Mouse (Mus musculus) stomach, embryonic 16.5 days (tissue): ENCODE results near the gene Arl4a. TPM values are rescaled to one million over a fixed set of nuclear protein-coding genes. Genes with fewer than 3 reads are reported as not detected.

Experiments used
- ATAC-seq: fragments of 200-750 bp; cut with Nextera tagmentation; 2 replicates; pipeline ENCODE4 v1.8.0; 2017; ENCODE audit warnings: moderate number of reproducible peaks, moderate TSS enrichment; ENCODE audit not compliant: insufficient read depth, low FRiP score
- H3K27ac ChIP-seq: fragments of 300-500 bp; sonication (generic); 2 replicates; pipeline ENCODE4 v1.5.1; 2014; ENCODE audit warnings: low read length
- H3K27me3 ChIP-seq: fragments of 300-500 bp; sonication (generic); 2 replicates; pipeline ENCODE4 v1.6.1; 2014; ENCODE audit warnings: low read length, control low read depth, mixed read lengths; ENCODE audit not compliant: control insufficient read depth, insufficient read depth
- H3K36me3 ChIP-seq: fragments of 300-500 bp; sonication (generic); 2 replicates; pipeline ENCODE4 v1.6.1; 2014; ENCODE audit warnings: low read length; ENCODE audit not compliant: control insufficient read depth, insufficient read depth
- H3K4me1 ChIP-seq: fragments of 300-500 bp; sonication (generic); 2 replicates; pipeline ENCODE4 v1.6.1; 2014; ENCODE audit warnings: low read length, control low read depth, mixed read lengths; ENCODE audit not compliant: control insufficient read depth, insufficient read depth
- H3K4me2 ChIP-seq: fragments of 300-500 bp; sonication (generic); 2 replicates; pipeline ENCODE4 v1.6.1; 2014; ENCODE audit warnings: low read depth, low read length, mixed read lengths
- H3K4me3 ChIP-seq: fragments of 300-500 bp; sonication (generic); replicated peaks from 2 replicates; pipeline ENCODE4 v1.5.1; 2014; ENCODE audit warnings: mild to moderate bottlenecking, low read length
- H3K9ac ChIP-seq: fragments of 300-500 bp; sonication (generic); 2 replicates; pipeline ENCODE4 v1.6.1; 2014; ENCODE audit warnings: low read length
- H3K9me3 ChIP-seq: fragments of 300-500 bp; sonication (generic); replicated peaks from 2 replicates; pipeline ENCODE4 v1.6.1; 2016; ENCODE audit warnings: low read length, control low read depth; ENCODE audit not compliant: control insufficient read depth
- WGBS: fragments of 180-500 bp; shearing (Covaris S2); extraction: QIAGEN DNeasy Blood & Tissue Kit; methylation state at CpG from one replicate; pipeline ENCODE4 v1.1.7; 2014; 5-methylcytosine and 5-hydroxymethylcytosine counted together
- polyA plus RNA-seq: library from polyadenylated mRNA; unstranded; fragments of >200 nt; fragmentation: Nextera tagmentation; extraction: Ambion mirVana; gene quantifications from 2 replicates; pipeline ENCODE4 v1.2.1, GENCODE M21; 2015

Arl4a gene
- polyA plus RNA-seq, 1 experiment from 2014 or later: 49.3 TPM

DNA sequence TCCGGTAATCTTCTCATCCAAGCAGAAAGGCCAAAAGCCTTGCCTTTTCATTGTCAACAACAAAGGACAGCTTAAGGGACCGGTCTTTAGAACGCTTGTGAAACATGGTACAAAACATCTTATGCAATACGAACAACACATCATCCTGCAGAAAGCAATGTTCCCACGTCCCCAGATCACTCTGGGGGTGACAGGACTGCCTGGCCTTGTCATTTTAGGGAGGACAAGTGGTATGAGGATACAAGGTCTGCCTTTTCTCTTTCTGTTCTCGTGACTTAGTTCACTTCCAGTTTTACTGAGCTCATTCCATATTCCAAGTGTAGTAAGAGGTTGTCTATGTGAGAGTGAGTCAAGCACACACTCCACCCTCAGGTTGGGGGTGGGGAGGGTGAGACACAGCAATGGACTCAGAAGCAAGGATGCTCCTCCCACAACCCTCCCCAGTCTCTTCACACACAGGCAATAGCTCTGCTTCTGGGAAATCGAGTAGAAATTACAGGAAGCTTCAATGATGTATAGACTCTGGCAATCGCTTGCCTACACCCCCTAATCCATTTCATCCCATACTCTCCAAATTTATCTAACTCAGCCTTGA, 59.7 kb downstream of the Arl4a start:
- Histone ChIP-seq H3K4me2 (no peak overlapping the region), H3K4me3 (no peak overlapping the region), H3K9ac (no peak overlapping the region), H3K4me1 (no peaks in the 10 kb centered on the region), H3K36me3 (no peaks in the 10 kb centered on the region), H3K27ac (no peak overlapping the region), H3K27me3 (no peaks in the 10 kb centered on the region), H3K9me3 (no peaks in the 10 kb centered on the region)
- 74% methylated on average over 8 of the region's 8 CpGs for WGBS
- ATAC-seq: no peak

DNA sequence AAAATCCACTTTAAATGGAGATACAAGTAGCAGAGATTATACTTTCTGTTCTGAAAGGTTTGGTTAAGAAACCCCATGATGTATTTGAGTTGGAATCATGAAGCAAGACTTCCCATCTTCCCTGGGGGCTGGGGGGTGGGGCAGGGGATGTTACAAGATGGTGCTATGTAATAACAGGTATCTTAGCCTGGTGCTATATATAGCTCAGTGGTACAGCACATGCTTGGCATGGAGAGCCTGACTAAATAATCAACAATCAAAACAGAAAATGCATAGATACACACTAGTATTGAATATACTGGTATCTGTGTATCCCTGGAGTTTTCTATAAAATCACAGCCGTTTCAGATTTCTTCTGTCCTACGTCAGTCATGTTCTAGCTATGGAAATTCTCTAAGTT, 61.4 kb downstream of the Arl4a start:
- H3K36me3 ChIP-seq: no peaks in the 10 kb centered on the region
- 88% methylated on average over 2 of the region's 2 CpGs for WGBS
- H3K9me3 ChIP-seq: no peaks in the 10 kb centered on the region
- no peaks in the 10 kb centered on the region for H3K4me1 ChIP-seq
- no peak overlapping the region for H3K9ac ChIP-seq
- H3K4me3 ChIP-seq: no peak overlapping the region
- H3K4me2 ChIP-seq: no peak overlapping the region
- H3K27ac ChIP-seq: no peak overlapping the region
- no peak for ATAC-seq
- H3K27me3 ChIP-seq: no peaks in the 10 kb centered on the region

DNA sequence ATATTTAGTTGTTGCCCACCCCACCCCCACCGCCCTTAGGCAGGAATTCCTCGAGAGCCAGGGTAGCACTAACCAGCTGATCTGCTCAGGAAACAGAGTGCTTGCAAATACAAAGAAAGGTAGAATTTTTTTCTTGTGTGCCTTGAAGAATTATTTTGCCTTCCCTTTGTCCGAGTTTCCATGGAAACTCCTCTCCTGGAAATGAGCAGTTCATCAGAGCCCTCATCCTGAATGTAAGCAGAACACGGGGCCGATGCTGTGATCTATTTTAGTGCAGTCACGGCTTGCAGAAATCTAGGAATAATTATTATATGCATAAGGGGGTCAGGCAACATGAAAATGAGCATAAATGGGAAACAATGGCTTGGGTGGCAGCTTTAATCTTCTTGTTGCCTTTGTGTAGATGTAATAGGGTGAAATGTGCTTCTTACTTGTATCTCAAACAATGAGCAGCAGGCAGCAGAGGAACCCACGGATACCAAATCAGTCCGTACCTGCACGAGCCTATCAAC, 61.9 kb downstream of the Arl4a start:
- Histone ChIP-seq H3K4me2 (no peak overlapping the region), H3K9me3 (no peaks in the 10 kb centered on the region), H3K4me1 (no peaks in the 10 kb centered on the region), H3K4me3 (no peak overlapping the region), H3K36me3 (no peaks in the 10 kb centered on the region), H3K9ac (no peak overlapping the region), H3K27me3 (no peaks in the 10 kb centered on the region), H3K27ac (no peak overlapping the region)
- no peak for ATAC-seq
- 43% methylated on average over 9 of the region's 9 CpGs for WGBS

DNA sequence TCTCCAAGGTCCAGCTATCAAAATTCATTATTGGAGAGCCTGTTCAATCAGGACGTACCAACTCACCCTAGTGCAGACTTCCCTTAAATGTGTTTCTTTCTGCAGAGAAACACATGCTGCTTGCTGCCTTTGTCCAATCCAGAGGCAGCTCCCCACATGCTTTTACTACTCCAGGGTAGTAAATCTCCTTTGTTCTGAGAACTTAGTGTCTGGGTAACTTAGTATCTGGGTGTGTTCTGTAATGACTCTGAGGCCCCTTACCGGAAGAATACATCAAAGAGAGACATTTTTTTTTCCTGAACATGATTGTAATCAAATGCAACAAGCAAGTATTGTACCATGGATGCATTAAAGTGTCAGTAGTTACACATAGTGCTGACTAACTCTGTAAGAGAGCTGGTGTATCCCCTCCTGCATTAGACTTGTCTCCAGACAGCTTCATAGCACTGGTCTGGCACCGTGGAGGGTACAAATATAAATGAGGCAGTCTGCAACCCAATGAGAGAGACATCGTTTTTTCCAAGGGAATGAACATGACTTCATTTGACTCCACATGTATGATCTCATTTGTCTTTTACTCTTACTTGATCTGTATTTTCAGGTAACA, 62.7 kb downstream of the Arl4a start:
- WGBS: 46% methylated on average over 4 of the region's 4 CpGs
- ATAC-seq: no peak
- no peaks in the 10 kb centered on the region for H3K36me3 ChIP-seq
- no peak overlapping the region for H3K4me3 ChIP-seq
- H3K9me3 ChIP-seq: no peaks in the 10 kb centered on the region
- H3K9ac ChIP-seq: no peak overlapping the region
- H3K4me2 ChIP-seq: no peak overlapping the region
- no peaks in the 10 kb centered on the region for H3K27me3 ChIP-seq
- H3K4me1 ChIP-seq: no peaks in the 10 kb centered on the region
- no peak overlapping the region for H3K27ac ChIP-seq

DNA sequence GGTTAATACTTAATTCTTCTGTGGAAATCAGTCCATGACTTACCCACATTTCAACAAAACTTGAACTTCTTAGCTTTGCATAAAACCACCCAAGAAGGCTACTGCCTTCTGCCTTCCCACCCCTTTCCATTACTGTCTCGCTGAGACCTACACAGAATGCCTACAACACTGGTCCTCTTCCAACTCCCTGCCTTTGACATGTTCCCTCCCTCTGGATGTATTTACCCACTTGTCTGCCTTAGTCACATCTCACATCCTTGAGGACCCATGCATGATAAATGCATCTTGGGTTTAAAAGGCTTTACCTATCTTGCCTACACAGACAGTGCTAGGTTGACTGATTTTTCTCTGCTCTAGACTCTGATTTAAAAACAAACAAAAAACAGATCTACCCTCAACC, 63.6 kb downstream of the Arl4a start:
- Histone ChIP-seq H3K9me3 (no peaks in the 10 kb centered on the region), H3K4me1 (no peaks in the 10 kb centered on the region), H3K36me3 (no peaks in the 10 kb centered on the region), H3K27ac (no peak overlapping the region), H3K27me3 (no peaks in the 10 kb centered on the region), H3K4me3 (no peak overlapping the region), H3K4me2 (no peak overlapping the region), H3K9ac (no peak overlapping the region)
- WGBS: 75% methylated on average over 1 of the region's 1 CpGs
- ATAC-seq: no peak

DNA sequence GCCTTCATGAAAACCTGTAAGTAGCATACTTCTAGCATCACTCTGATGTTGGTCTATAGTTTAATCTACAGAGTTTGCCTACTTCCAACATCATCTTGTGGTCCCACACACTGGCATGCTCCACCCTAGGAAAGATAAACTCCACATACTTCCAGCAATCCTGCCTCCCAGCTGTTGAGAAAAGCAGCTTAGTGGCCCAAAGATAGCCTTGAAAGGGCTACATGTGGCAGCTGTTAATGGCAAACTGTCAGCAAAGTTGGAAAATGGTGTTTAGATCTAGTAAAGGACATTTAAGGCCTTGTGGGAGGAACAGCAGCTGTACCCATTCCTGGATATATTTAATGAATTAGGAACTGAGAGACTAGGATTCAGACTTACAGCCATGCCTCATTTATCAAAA, 68.3 kb downstream of the Arl4a start:
- Histone ChIP-seq H3K9me3 (no peaks in the 10 kb centered on the region), H3K36me3 (no peaks in the 10 kb centered on the region), H3K27me3 (no peaks in the 10 kb centered on the region), H3K4me2 (no peak overlapping the region), H3K9ac (no peak overlapping the region), H3K4me3 (no peak overlapping the region), H3K4me1 (no peaks in the 10 kb centered on the region), H3K27ac (no peak overlapping the region)
- no peak for ATAC-seq

DNA sequence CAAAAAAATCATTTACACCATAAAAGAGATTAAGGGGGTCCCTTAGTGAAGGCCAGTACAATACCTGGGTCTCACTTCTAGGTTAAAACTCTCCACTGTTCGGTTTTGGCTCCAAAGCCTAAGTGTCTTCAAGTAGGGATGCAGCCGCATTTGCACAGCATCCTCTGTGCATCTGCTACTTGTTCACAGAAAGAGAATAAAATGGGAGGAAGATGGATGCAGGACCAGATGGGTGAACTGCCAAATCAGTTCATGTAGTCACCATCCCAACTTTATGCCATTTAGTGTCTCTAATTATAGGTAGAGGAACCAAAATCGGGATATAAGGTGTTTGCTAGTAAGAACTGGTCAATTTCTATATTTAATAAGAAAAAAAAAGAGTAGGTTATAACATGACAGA, 69.7 kb downstream of the Arl4a start:
- H3K9me3 ChIP-seq: no peaks in the 10 kb centered on the region

DNA sequence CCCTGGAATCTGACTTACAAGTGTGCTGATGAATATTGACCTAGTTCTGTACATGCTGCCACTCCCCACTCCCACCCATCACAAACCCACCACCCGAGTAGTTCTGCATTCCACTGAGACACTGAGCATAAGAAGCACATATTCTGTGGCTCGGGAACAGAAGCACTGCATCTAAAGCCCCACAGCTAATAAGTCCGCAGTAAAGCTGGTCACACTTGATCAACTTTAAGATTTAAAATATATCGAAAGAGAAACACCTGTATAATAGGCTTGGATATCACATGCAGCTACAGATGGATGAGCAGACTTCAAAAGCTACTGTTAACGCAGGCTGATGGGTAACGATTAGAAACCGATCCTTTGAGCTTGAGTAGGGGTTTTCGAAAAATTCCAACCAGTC, 78.7 kb downstream of the Arl4a start:
- Histone ChIP-seq H3K9ac (no peak overlapping the region), H3K27me3 (no peaks in the 10 kb centered on the region), H3K4me2 (no peak overlapping the region), H3K4me3 (no peak overlapping the region), H3K9me3 (no peaks in the 10 kb centered on the region), H3K27ac (no peak overlapping the region), H3K36me3 (no peaks in the 10 kb centered on the region), H3K4me1 (no peaks in the 10 kb centered on the region)
- 82% methylated on average over 8 of the region's 8 CpGs for WGBS
- ATAC-seq: no peak

More for the DNA sequence above, 69.7 kb downstream of the Arl4a start:
- Histone ChIP-seq H3K36me3 (no peaks in the 10 kb centered on the region), H3K27me3 (no peaks in the 10 kb centered on the region), H3K4me1 (no peaks in the 10 kb centered on the region), H3K9ac (no peak overlapping the region), H3K4me3 (no peak overlapping the region), H3K4me2 (no peak overlapping the region), H3K27ac (no peak overlapping the region)
- no peak for ATAC-seq
- 88% methylated on average over 3 of the region's 3 CpGs for WGBS

DNA sequence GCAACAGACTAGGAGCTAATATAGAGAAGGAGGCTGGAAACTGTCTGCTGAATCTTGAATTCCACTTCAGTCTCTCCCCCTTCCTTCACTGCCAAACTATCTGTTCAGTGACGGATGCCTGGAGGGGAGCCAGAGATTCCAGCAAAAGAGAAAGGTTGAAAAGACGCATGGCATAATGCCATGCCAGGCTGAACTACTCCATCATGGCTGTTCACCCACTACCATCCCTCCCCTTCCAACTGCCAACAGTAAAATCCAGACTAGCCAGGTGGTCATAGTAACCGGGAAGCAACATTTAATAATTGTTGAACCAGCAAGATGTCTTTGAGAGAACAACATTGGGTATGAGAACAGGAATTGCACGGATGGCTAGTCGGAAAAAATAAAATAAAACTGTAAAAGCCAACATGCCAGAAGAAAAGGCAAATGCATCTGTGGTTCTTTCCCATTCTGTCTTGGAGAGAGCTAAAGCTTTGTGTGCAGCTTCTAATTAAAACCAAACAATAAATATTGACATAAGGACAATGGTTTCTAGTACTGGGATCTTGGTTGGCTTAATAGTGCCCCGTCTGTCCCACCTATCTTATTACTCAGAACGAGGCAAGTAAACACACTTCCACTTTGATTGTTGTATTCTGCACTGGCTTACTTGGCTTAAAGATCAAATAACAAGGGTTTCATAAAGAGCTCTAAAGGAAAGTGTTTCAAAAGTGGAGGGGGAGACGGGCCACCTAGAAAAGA, 79.7 kb downstream of the Arl4a start:
- Histone ChIP-seq H3K4me3 (no peak overlapping the region), H3K36me3 (no peaks in the 10 kb centered on the region), H3K4me1 (no peaks in the 10 kb centered on the region), H3K9ac (no peak overlapping the region), H3K27ac (no peak overlapping the region), H3K4me2 (no peak overlapping the region), H3K27me3 (no peaks in the 10 kb centered on the region), H3K9me3 (no peaks in the 10 kb centered on the region)
- 52% methylated on average over 8 of the region's 8 CpGs for WGBS
- ATAC-seq: no peak
